Mouse (Mus musculus) intestine, embryonic 15.5 days (tissue): ENCODE measurements at regions not wholly inside any gene's neighbourhood (a gene's known extent, or its start where the extent isn't known, plus 50 kb on each side); places are given as distances from the start of the nearest gene placed in this dataset.

Experiments
- ATAC-seq: fragments of 200-750 bp; cut with Nextera tagmentation; 2 replicates; pipeline ENCODE4 v1.8.0; 2017; ENCODE audit warnings: moderate TSS enrichment, moderate library complexity
- H3K27ac ChIP-seq: fragments of 300-500 bp; sonication (generic); 2 replicates; pipeline ENCODE4 v1.5.1; 2015; ENCODE audit warnings: mild to moderate bottlenecking, inconsistent platforms
- H3K27me3 ChIP-seq: fragments of 300-500 bp; sonication (generic); replicated peaks from 2 replicates; pipeline ENCODE4 v1.6.1; 2015; ENCODE audit warnings: inconsistent platforms
- H3K36me3 ChIP-seq: fragments of 300-500 bp; sonication (generic); 2 replicates; pipeline ENCODE4 v1.6.1; 2015; ENCODE audit warnings: inconsistent platforms
- H3K4me1 ChIP-seq: fragments of 300-500 bp; sonication (generic); replicated peaks from 2 replicates; pipeline ENCODE4 v1.6.1; 2015; ENCODE audit warnings: inconsistent platforms
- H3K4me2 ChIP-seq: fragments of 300-500 bp; sonication (generic); replicated peaks from 2 replicates; pipeline ENCODE4 v1.6.1; 2015; ENCODE audit warnings: mild to moderate bottlenecking, inconsistent platforms
- H3K4me3 ChIP-seq: fragments of 300-500 bp; sonication (generic); replicated peaks from 2 replicates; pipeline ENCODE4 v1.5.1; 2015; ENCODE audit warnings: inconsistent platforms
- H3K9ac ChIP-seq: fragments of 300-500 bp; sonication (generic); 2 replicates; pipeline ENCODE4 v1.6.1; 2015; ENCODE audit warnings: inconsistent platforms
- H3K9me3 ChIP-seq: fragments of 300-500 bp; sonication (generic); 2 replicates; pipeline ENCODE4 v1.6.1; 2016; ENCODE audit warnings: inconsistent platforms
- WGBS: fragments of 180-500 bp; shearing (Covaris S2); methylation state at CpG from one replicate; pipeline ENCODE4 v1.1.7; 2015; 5-methylcytosine and 5-hydroxymethylcytosine counted together

GRCm38 (mm10) chr9:117717346-117717745, 87.6 kb upstream of the Rbms3 start:
- Histone ChIP-seq H3K36me3 (no peaks in the 10 kb centered on the region), H3K9me3 (no peaks in the 10 kb centered on the region), H3K4me2 (no peak overlapping the region), H3K27me3 (no peaks in the 10 kb centered on the region), H3K9ac (no peak overlapping the region), H3K27ac (no peak overlapping the region), H3K4me3 (no peak overlapping the region), H3K4me1 (0 out of 2 replicates have a peak, but pooled peaks cover 5% of the 10 kb centered on the region)
- ATAC-seq: no peak
- 85% methylated on average over 4 of the region's 4 CpGs for WGBS

GRCm38 (mm10) chr9:117716476-117716875, 86.8 kb upstream of the Rbms3 start:
- Histone ChIP-seq H3K27ac (no peak overlapping the region), H3K4me2 (no peak overlapping the region), H3K9me3 (no peaks in the 10 kb centered on the region), H3K4me3 (no peak overlapping the region), H3K9ac (no peak overlapping the region), H3K36me3 (no peaks in the 10 kb centered on the region), H3K4me1 (0 out of 2 replicates have a peak, but pooled peaks cover 5% of the 10 kb centered on the region), H3K27me3 (no peaks in the 10 kb centered on the region)
- ATAC-seq: no peak
- WGBS: 83% methylated on average over 6 of the region's 6 CpGs

- Histone ChIP-seq H3K27me3 (no peaks in the 10 kb centered on the region), H3K4me1 (0 out of 2 replicates have a peak, but pooled peaks cover 1% of the 10 kb centered on the region), H3K27ac (no peak overlapping the region), H3K4me2 (no peak overlapping the region), H3K9me3 (no peaks in the 10 kb centered on the region), H3K4me3 (no peak overlapping the region), H3K36me3 (no peaks in the 10 kb centered on the region), H3K9ac (no peak overlapping the region)
- no peak for ATAC-seq
- WGBS: 67% methylated on average over 13 of the region's 13 CpGs
Measured at GRCm38 (mm10) chr9:117714741-117715675, 85.3 kb upstream of the Rbms3 start.

GRCm38 (mm10) chr9:117713121-117713520, 83.4 kb upstream of the Rbms3 start:
- no peak overlapping the region for H3K4me2 ChIP-seq
- no peak overlapping the region for H3K4me3 ChIP-seq
- WGBS: 81% methylated on average over 4 of the region's 4 CpGs
- ATAC-seq: no peak
- no peak overlapping the region for H3K9ac ChIP-seq
- no peaks in the 10 kb centered on the region for H3K9me3 ChIP-seq
- no peaks in the 10 kb centered on the region for H3K27me3 ChIP-seq
- no peaks in the 10 kb centered on the region for H3K36me3 ChIP-seq
- H3K27ac ChIP-seq: no peak overlapping the region
- no peaks in the 10 kb centered on the region for H3K4me1 ChIP-seq

GRCm38 (mm10) chr9:117711793-117712192, 82.1 kb upstream of the Rbms3 start:
- Histone ChIP-seq H3K4me2 (no peak overlapping the region), H3K9me3 (no peaks in the 10 kb centered on the region), H3K27me3 (no peaks in the 10 kb centered on the region), H3K4me1 (no peaks in the 10 kb centered on the region), H3K9ac (no peak overlapping the region), H3K4me3 (no peak overlapping the region), H3K27ac (no peak overlapping the region), H3K36me3 (no peaks in the 10 kb centered on the region)
- no peak for ATAC-seq
- WGBS: 79% methylated on average over 5 of the region's 5 CpGs

- Histone ChIP-seq H3K4me3 (no peak overlapping the region), H3K36me3 (no peaks in the 10 kb centered on the region), H3K4me2 (no peak overlapping the region), H3K9me3 (no peaks in the 10 kb centered on the region), H3K9ac (no peak overlapping the region), H3K4me1 (no peaks in the 10 kb centered on the region), H3K27ac (no peak overlapping the region), H3K27me3 (no peaks in the 10 kb centered on the region)
- 94% methylated on average over 9 of the region's 9 CpGs for WGBS
- no peak for ATAC-seq
Measured at GRCm38 (mm10) chr9:117710966-117711365, 81.3 kb upstream of the Rbms3 start.

- Histone ChIP-seq H3K9me3 (no peaks in the 10 kb centered on the region), H3K4me2 (no peak overlapping the region), H3K4me1 (no peaks in the 10 kb centered on the region), H3K36me3 (no peaks in the 10 kb centered on the region), H3K9ac (no peak overlapping the region), H3K27ac (no peak overlapping the region), H3K4me3 (no peak overlapping the region), H3K27me3 (no peaks in the 10 kb centered on the region)
- no peak for ATAC-seq
- 81% methylated on average over 13 of the region's 13 CpGs for WGBS
Measured at GRCm38 (mm10) chr9:117709677-117710076, 80.0 kb upstream of the Rbms3 start.

GRCm38 (mm10) chr9:117693001-117693400, 63.3 kb upstream of the Rbms3 start:
- no peak overlapping the region for H3K4me3 ChIP-seq
- H3K27ac ChIP-seq: no peak overlapping the region
- no peaks in the 10 kb centered on the region for H3K9me3 ChIP-seq
- no peak overlapping the region for H3K4me2 ChIP-seq
- WGBS: 86% methylated on average over 8 of the region's 8 CpGs
- no peaks in the 10 kb centered on the region for H3K27me3 ChIP-seq
- ATAC-seq: no peak
- no peaks in the 10 kb centered on the region for H3K4me1 ChIP-seq
- H3K9ac ChIP-seq: no peak overlapping the region
- H3K36me3 ChIP-seq: no peaks in the 10 kb centered on the region

- H3K9me3 ChIP-seq: no peaks in the 10 kb centered on the region
- WGBS: 78% methylated on average over 9 of the region's 9 CpGs
- no peak overlapping the region for H3K4me2 ChIP-seq
- no peaks in the 10 kb centered on the region for H3K36me3 ChIP-seq
- ATAC-seq: no peak
- H3K27me3 ChIP-seq: no peaks in the 10 kb centered on the region
- no peak overlapping the region for H3K4me3 ChIP-seq
- no peak overlapping the region for H3K9ac ChIP-seq
- no peak overlapping the region for H3K27ac ChIP-seq
- no peaks in the 10 kb centered on the region for H3K4me1 ChIP-seq
Measured at GRCm38 (mm10) chr9:117692486-117692885, 62.8 kb upstream of the Rbms3 start.

- no peak for ATAC-seq
- WGBS: 64% methylated on average over 4 of the region's 4 CpGs
- no peaks in the 10 kb centered on the region for H3K9me3 ChIP-seq
Measured at GRCm38 (mm10) chr9:117689946-117690345, 60.2 kb upstream of the Rbms3 start.

More at GRCm38 (mm10) chr9:117689946-117690345, 60.2 kb upstream of the Rbms3 start:
- Histone ChIP-seq H3K4me1 (no peaks in the 10 kb centered on the region), H3K4me2 (no peak overlapping the region), H3K9ac (no peak overlapping the region), H3K36me3 (no peaks in the 10 kb centered on the region), H3K27me3 (no peaks in the 10 kb centered on the region), H3K4me3 (no peak overlapping the region), H3K27ac (no peak overlapping the region)
